Mouse (Mus musculus) liver, embryonic 14.5 days (tissue): Measurements from ENCODE around the gene Dlg2.

Experiments used
- CTCF ChIP-seq: IDR thresholded peaks from 2 replicates; pipeline ENCODE4 v1.5.1; 2016; ENCODE audit warnings: antibody characterized with exemption, low read depth, control low read depth
- EP300 ChIP-seq: IDR thresholded peaks from 2 replicates; pipeline ENCODE4 v1.6.1; 2016; ENCODE audit warnings: antibody characterized with exemption, low read depth

DNA sequence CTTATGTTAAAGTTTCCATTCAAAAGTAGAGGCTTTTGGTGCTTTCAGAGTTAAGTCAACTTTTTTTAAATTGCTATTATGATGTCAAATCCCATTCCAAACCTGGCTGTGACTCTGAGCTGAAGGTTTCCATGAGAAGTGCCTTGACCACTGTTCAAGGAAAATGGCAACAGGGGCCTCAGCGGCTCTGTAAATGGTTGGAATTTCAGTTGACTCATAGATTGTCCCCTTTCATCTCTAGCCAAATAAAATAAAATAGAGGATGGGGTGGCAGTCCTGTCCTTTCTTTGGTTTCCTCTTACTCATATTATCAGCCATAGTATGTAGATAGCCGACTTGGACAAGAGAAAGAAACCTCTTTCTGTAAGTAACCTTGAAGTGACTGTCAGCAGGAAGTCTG is 1401.3 kb downstream of the Dlg2 start:
- TF ChIP-seq CTCF (no peak), EP300 (no peak)
